Mouse (Mus musculus) G1E (cell line): ENCODE measurements around the gene Inca1.

Source experiments
- CTCF ChIP-seq: IDR thresholded peaks from 2 replicates; pipeline ENCODE4 v1.5.1; 2012; ENCODE audit warnings: low read depth, low read length, inconsistent platforms, mixed read lengths
- GATA1 ChIP-seq: IDR thresholded peaks from 2 replicates; pipeline ENCODE4 v1.6.1; 2012; ENCODE audit warnings: borderline replicate concordance, low read length, inconsistent platforms, mixed read lengths
- POLR2AphosphoS5 ChIP-seq: IDR thresholded peaks from 2 replicates; pipeline ENCODE4 v1.6.1; 2012; ENCODE audit warnings: low read depth, low read length, inconsistent platforms; ENCODE audit not compliant: insufficient replicate concordance
- TAL1 ChIP-seq: conservative IDR thresholded peaks from 2 replicates; pipeline ENCODE4 v1.6.1; 2012; ENCODE audit warnings: low read depth, low read length, inconsistent platforms, mixed read lengths

DNA sequence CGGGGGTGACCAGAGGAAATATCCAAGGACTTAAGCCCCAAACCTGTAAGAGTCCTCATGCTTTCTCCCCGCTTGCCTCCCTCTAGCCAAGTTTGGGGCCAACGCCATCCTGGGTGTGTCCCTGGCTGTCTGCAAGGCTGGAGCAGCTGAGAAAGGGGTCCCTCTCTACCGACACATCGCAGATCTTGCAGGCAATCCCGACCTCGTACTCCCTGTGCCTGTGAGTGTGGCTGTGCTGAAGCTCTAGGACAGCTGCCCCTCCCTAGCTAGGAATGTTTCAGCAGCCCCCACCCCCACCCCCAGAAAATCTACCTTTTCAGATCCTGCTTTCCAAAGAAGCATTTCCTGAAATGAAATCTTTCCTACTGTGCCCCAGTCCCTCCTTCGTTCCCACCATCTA is 41.0 kb downstream of the Inca1 start:
- TF ChIP-seq CTCF (no peak), TAL1 (no peak), POLR2AphosphoS5 (no peak), GATA1 (no peak)
